Mouse (Mus musculus) adrenal gland, postnatal 36 days (tissue): ENCODE results near the gene Dytn. TPM values are rescaled to one million over a fixed set of nuclear protein-coding genes. Genes with fewer than 3 reads are reported as not detected.
A peak's percentile ranks its signal among the peaks of the same experiment; 100 is the strongest.

Source experiments
- DNase-seq, 2 experiments: peaks; one replicate each; pipeline ENCODE4 v3.0.0; 2021; ENCODE audit warnings: mixed read lengths in 1 of 2
- total RNA-seq, 2 experiments: library from RNA; stranded (reverse); gene quantifications; 2 replicates each; pipeline ENCODE4 v1.2.3; 2021

The Dytn gene
- total RNA-seq, 2 experiments from 2014 or later: not detected

DNA sequence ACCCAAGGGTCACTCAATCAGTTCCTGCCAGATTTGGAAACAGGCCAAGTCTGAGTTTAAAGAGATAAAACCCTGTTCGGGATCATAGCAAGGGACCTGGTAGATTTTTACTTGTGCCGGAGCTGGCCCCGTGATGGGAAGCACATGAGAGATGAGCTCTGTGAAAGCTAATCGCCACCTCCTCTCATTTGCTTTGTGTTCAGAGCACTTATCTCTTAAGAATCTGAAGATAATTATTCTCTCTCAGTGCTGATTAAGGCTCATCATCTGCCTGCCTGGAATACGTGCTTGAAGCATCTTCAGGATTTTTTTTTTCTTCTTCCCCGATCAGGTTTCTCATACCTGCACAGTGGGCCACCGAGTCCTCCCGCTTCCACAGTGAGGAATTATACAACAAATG lies 107.6 kb downstream of the Dytn start:
- no peak for DNase-seq

DNA sequence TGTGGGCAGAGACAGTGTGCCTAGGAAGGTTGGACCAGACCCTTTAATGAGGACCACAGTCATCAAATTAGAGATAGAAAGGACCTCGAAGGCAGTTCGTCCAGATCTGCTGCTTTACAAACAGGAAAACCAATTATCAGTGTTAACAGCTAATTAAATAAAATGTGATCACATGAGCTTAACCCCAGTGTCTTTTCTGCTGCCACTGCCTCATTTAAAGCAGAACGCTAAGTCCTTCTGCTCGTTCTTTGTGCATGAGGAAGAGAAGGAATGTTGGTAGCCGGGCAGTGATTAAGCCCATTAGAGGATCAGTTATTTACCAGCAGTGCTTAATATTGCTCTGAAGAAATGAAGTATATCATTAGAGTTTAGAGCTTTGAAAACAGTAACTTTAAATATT lies 109.9 kb downstream of the Dytn start:
- no peak for DNase-seq

DNA sequence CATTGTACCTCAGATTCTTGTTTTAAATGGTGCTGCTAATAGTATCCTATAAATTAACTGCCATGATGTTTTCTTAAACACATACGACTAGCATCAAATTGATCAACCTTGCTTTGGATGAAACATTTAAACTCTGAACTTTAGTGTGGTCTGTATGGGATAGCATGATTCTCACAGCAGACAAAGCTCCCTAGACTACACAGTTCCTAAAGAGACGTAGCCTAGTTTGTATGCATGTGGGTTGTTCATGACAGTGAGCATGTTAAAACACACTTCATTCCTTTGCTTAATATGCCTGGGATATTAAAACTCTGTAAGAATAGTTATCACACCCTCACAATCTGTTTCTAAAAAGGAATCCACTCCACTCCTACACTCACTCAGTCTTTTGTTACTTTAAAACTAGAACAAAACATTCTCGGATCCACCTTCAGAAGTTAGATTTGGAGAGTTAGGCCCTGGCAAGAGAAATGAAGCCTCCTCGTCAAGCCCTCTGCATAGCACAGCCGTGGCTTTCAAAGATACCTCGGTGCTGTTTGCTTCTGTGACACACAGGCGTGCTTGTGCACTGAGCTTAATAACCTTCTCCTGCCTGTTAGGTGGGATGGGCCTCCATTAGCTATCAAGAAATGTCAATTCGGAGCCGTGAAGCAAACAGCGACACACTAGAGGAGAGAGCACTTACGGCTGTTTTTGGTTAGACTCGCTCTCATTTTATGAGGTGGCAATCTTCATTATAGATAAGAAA lies 112.7 kb downstream of the Dytn start:
- DNase-seq: no peak

DNA sequence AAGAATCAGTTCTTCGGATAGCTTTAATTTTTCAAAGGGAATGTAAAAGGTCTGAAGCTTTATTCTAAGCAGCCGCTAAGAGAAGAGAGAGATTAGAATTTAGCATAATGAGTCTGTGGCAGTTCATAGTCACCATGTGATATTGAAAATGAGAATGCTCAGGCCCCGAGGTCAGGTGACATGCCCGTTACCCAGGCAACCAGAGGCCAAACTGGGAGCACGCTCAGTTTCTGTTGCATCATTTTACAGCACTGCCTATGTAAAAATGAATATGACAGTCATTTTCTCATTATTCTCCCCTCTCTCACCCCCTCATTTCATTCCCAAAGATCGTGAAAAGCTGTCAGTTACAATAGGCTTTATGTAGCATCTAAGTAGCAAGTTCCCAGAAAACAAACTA lies 113.3 kb downstream of the Dytn start:
- peak; percentile 11 to 42 for DNase-seq

Other genes starting within 250 kb of the Dytn start
- 10 to 100 TPM; 10.1 to 12.9 TPM for gene Adam23, start 241.0 kb downstream of the Dytn start, total RNA-seq
- gene Gm39653, start 71.0 kb downstream of the Dytn start, total RNA-seq: not detected
- not detected for gene Mdh1b, start 43.4 kb upstream of the Dytn start, total RNA-seq
- gene Fastkd2, start 43.7 kb upstream of the Dytn start, total RNA-seq: 10 to 100 TPM; 22.7 to 29.2 TPM
- gene 4933402D24Rik, start 82.3 kb upstream of the Dytn start, total RNA-seq: not detected